Mouse (Mus musculus) thymus, postnatal 14 days (tissue): ENCODE data around the gene Hnrnpd.

Source experiments
- DNase-seq: peaks from one replicate; pipeline ENCODE4 v3.0.0; 2021

Hnrnpd gene

DNA sequence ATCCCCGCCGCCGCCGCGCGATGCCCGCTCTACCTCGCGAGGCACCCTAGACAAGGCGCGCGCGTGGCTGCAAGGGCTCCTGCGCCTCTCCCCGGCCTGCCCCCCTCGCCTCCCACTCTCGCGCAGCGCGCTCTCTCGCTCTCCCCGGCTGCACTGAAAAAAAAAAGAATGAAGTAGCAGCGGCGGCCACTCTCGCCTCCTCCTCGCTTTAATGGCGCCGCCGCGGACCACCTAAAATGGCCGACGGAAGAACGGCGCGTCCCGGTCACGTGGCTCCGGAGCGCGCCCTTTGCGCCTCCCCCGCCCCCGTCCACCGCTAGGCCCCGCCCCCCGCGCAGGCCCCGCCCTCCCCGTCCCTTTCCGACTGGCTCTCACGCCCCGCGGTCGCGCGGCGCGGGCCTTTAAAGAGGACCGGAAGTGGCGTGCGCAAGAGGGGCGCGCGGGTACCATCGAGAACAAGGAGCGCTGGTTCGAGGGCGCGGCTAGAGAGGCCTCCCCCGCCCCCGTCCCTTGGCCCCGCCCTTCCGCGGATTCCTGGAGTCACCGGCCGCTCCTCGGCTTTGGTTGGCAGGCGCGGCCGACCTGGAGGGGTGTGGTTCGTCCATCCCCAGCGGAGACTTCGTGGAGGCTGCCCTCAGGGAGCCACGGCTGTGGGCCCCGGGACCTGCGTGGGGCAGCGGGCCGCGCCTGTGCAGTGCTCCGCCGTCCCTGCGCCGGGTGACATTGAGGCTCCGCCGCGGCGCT is at the start of gene Hnrnpd, which contains the start of gene 4930524J08Rik:
Hnrnpd (minus strand) TSS at position 240 of the 744 bp plus-strand sequence.
4930524J08Rik (plus strand) TSS at position 363 of the 744 bp plus-strand sequence.
- DNase-seq = peak; percentile 90

- DNase-seq = no peak
Measured at GRCm38 (mm10) chr5:100024868-100025267, 46.1 kb upstream of the Hnrnpd start.

- no peak for DNase-seq
Measured at GRCm38 (mm10) chr5:100024403-100024802, 45.7 kb upstream of the Hnrnpd start.

DNA sequence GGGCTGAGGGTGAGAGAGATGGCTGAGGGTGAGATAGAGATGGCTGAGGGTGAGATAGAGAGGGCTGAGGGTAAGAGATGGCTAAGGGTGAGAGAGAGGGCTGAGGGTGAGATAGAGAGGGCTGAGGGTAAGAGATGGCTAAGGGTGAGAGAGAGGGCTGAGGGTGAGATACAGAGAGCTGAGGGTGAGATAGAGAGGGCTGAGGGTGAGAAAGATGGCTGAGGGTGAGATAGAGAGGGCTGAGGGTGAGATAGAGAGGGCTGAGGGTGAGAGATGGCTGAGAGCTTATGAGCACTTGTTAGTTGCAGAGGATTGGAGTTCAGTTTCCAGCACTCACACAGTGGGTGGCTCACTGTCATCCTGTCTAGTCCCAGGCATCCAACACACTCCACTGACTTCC is 41.4 kb upstream of the Hnrnpd start:
- no peak for DNase-seq

DNA sequence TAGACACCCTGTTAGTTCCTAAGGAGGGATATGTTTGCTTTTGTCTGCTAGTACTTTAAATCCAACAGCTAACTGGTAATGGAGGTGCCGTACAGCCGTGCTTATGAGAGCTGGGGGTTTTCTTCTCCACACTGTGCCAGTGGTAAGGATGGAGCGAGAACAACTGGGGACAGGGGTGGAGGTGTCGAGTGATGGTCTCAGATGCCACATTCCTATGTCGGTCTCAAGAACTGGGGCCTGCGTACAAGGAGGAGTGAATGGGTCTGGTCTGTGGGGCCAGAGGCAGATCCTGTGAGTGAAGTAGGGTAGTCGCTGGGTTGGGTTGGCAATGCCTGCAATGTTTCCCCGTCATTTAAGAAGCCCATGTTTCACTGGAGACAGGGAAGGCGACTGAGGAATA is 33.9 kb upstream of the Hnrnpd start:
- no peak for DNase-seq

DNA sequence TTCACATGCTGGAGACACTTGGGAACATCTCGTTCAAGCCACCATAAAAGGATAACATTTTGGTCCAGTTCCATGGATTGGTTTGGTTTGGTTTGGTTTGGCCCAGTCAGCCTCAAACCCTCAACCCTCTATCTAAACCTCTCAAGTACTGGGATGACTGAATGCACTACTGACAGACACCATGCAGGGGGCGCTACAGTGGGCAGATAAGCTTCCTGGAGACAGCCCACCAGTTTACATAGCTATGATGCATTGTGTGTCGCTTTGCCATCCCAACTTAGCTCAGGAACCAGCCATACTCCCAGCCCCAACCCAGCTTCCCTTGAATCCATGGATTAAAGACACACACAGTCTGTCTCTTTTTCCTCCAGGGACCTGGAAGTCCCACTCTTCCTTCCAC is 29.7 kb upstream of the Hnrnpd start:
- peak; percentile 18 for DNase-seq

DNA sequence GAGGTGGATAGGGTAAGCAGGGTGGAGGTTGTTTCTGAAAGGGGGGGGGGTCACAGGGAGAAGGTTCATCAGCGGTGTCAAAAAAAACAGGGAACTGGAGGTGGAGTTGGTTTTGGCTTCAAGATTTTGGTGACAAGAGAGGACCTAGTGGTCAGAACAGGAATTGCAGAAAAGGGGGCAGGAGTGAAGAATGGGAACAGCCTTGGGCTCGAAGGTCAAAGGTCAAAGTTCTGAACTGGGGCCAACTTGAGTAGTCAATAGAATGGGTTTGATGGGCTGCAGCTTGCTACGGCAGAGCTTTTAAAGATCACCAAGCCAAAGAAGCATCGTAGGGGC is 28.3 kb upstream of the Hnrnpd start:
- DNase-seq = peak; percentile 15

DNA sequence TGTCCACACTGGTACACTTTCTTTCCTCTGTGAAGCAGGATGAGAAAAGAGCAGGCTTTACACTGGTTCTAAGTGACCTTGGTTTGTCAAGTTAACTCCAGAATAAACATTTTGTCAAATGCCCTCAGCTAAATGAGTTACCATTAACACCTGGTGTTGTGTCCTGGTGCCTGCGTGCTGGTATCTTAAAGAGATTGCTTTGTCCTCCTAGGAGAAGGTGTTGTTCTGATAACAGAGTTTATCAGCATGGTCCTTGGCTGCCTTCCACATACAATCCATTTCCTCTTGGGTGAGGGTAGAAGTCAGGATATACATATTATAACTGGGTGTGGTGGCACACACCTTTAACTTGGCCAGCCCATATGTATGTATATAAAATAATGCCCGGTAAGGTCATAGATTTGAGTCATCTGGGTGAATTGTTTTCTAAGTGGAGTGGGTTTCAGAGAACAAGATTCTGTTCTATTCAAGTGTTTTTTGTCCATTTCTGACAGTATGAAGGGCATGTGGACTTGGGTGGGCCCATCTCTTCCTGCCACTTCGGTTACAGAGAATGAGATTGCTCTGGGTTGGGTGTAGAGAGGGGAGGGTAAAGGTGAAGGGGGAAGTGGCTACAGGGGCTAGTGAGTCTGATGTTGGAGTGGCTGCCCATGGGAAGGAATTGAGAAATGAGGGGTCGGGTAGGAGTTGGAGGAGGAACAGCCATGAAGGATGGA is 27.7 kb upstream of the Hnrnpd start:
- no peak for DNase-seq

- no peak for DNase-seq
Measured at GRCm38 (mm10) chr5:100005896-100006295, 27.2 kb upstream of the Hnrnpd start.

DNA sequence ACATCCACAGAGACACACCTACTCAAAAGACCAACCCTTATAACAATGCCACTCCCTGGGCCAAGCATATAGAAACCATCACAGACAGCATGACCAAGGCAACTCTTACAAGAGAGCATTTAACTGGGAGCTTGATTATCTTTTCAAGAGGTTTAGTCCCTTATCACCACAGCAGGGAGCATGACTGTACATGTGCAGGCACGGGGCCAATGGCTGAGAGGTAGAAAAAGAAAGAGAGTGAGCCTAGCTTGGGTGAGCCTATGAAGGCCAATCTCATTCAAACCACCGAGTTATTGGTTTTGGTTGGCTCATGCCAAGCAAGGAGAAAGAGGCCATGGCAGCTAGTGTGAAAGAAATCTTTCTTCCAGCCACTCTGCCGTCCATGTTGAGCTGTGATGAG is 26.7 kb upstream of the Hnrnpd start:
- no peak for DNase-seq

- DNase-seq = no peak
Measured at GRCm38 (mm10) chr5:100003895-100004294, 25.2 kb upstream of the Hnrnpd start.

DNA sequence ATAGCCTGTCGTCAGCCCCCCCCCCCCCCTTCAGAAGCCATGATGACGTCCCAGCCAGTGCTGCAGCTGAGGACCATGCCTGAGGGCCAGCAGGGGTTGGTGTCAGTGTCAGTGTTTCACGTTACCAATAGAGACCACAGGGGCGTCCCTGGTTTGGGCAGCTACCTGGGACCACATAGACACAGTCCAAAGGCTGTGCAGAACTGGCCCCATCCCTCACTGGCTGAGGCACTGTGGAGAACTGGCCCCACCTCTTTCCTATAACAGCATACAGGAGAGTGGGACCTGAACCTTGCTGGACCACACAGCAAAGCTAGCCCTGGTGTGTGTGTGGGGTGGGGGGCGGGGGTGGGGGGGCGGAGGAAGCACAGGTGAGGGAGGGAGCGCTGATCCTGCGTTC is 21.8 kb upstream of the Hnrnpd start:
- DNase-seq = no peak

- no peak for DNase-seq
Measured at GRCm38 (mm10) chr5:100000048-100000447, 21.3 kb upstream of the Hnrnpd start.

- DNase-seq = no peak
Measured at GRCm38 (mm10) chr5:99994680-99995079, 15.9 kb upstream of the Hnrnpd start.

DNA sequence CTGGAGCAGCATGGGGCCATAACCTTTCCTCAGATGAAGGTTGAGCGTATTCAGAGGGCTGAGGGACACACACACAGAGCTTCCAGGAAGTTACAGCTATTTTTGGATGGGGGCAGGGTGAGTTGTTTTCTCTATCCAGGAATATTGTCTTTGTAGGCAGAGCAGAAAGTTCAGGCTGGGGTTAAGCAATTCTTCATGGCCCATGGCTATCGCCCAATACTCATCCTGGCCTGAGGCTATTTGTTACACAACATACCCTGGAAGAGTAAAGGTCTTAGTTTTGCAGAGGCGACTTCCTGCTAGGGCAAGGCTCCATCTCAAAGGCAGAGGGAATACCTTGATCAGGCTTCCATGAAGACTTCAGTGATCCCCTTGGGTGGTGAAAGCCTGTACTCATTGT is 15.4 kb upstream of the Hnrnpd start:
- no peak for DNase-seq

- DNase-seq = no peak
Measured at GRCm38 (mm10) chr5:99983452-99984061, 4.8 kb upstream of the Hnrnpd start.

DNA sequence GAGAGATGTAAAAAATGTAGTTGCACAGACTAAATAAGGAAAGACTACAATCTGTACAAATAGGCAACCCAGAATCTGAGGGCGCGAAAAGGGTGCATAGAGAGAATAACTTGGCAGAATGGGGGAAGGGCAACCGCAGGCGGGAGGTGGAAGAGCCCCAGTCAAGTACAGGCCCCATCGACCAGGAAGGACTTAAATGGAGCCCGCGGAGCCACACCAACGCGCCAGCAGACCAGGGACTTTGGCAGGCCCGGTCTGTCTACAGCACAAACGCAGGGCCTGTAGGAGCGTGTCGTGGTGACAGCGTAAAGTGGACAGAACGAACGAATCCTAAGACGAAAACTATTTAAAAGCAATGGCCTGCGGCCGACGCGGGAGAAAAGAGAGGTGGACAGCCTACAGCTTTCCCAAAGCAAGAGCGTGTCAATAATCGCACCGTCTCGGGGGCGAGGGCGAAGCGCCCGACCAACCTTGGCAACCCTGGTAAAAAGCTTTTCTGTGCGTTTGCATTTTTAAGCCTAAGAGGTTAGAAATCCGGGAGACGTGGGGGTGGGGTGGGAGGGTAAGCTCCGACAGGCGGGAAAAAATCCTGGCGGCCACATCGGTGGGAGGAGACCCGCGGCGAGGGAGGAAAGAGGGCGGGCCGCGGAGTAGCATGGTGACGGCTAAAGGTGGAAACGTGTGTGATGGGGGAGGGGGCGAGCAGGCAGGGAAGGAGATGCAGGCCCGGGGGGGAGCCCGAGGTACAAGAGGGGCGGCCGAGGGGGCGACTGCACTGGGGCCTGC is 1.0 kb downstream of the Hnrnpd start:
- peak; percentile 83 for DNase-seq

DNA sequence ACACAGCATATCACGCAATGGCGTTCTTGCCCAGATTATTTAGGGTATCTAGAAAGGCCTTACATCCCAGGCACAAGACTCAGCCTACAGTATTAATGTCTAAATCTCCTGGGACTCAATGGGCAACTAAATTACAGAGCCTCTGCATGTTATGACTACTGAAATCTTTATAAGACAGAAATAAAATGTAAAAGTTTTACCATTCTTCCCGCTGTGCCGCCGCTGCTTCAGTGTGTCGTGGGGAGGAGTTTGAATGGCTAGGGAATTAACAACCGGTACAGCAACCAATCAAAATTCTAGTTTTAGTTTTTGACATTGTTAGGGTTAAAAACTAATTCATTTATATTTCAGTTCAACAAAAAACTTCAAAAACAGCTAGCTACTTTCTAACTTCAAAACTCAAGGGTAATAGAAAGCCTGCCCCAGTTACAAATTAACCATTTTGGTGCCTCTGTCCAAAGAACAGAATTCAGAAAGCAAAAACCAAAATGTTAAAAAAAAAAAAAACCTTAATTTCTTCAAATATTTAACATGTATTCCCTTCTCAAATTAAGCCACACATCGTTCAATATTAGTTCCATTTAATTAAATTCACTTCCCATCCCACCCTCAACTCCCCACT is 2.3 kb downstream of the Hnrnpd start:
- DNase-seq = no peak

- no peak for DNase-seq
Measured at GRCm38 (mm10) chr5:99975776-99976175, 3.0 kb downstream of the Hnrnpd start.

DNA sequence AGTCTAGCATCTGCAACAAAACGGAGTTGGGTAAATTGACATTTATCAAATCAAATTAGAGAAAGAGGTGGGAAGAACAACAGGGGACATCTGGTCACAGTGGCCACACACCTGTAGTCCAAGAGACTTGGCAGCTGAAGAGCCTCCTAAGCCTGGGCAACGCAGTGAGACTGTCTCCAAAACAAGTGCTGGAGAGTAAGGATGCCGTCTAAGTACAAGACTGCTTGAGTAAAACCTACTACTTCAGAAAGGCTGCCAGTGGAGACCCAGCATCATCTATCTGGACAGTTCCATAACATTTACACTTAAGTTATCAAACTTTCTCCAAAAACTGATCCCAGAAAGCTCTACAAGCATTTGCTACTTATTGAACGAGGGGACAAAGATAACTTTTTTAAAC is 3.7 kb downstream of the Hnrnpd start:
- no peak for DNase-seq

GRCm38 (mm10) chr5:99973941-99974340 is 4.8 kb downstream of the Hnrnpd start:
- DNase-seq = peak; percentile 16

- DNase-seq = no peak
Measured at GRCm38 (mm10) chr5:99959960-99960359, 18.8 kb downstream of the Hnrnpd start.
